Mouse (Mus musculus): ENCODE data around the gene Vwc2l. TPM values are rescaled to one million over a fixed set of nuclear protein-coding genes. Genes with fewer than 3 reads are reported as not detected.

Vwc2l gene
- polyA plus RNA-seq (2012; rRNA removed), result not detected in 2 replicates

DNA sequence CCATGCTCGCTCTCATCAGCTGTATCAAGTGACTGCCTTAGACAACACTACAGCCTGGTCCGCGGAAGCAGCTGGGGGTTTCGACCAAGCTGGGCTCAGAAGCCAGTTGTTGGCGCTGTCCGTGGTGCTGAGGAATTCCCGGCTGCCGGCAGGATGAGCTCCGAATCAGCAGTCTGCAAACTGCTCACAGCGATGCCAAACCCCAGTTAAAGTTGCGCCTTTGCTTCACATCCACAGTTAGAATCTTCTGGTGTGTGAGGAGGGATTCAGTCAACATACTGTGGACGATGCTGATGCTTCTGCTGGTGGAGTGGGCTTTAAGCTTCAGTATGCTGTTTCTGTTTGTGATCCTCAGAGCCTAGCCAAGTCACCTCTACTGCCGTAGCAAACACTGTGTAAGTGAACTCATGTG, at the start of gene Vwc2l:
Vwc2l (plus strand) TSS at position 61 of the 412 bp plus-strand sequence.

